Mouse (Mus musculus): ENCODE results near the gene Sesn1.

DNA sequence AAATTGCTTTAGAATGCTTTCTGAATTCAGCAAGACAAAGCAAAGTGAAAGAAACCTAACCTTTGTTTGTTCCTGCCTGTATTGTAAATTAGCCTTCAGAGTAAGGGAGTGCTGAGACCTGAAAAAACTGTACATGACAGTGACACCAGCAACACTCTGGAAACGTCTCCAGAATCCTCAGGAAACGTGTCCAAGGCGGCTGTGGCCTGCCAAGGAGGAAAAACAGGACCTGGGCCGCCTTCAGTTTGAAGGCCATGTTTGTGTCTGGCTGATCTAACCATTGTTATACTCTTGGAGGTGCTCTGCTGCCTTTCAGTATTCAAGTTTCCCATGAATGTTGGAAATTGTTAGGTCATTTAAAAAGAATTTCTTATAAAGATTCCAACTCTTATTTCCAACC, 70.5 kb downstream of the Sesn1 start:
- TF ChIP-seq CTCF (IDR thresholded peaks at IDR 0.05; ENCODE audit: low read depth), result no peak
- no peak for TF ChIP-seq EP300 (IDR thresholded peaks at IDR 0.05; ENCODE audit: low read depth)

All from liver, postnatal 0 days (tissue).